ENCODE assay signal across 14 mouse cellular contexts in genomic region chr13:99764097-99764714, GRCm38 (mm10).
A peak's percentile ranks its signal among the peaks of the same experiment; 100 is the strongest.
DNase-seq lines count a peak whose midpoint lies in the region; ATAC-seq and TF ChIP-seq lines count a peak whose summit lies in the region.
"Had no signal": no experiment of that assay in that cellular context is flagged by ENCODE, and none has a peak within 500 bp of the region (broad histone marks: within the 10 kb centered on the region; RNA-seq: fewer than 3 reads in every experiment).

No protein-coding gene starts in this region.

- H3K4me3 ChIP-seq in hindbrain, embryonic 10.5 days = no peak overlapping the region
- H3K4me3 ChIP-seq in hindbrain, embryonic 11.5 days (ENCODE audit: low read depth, low read length) = no peak overlapping the region
- no peak overlapping the region for H3K4me3 ChIP-seq in bone marrow, adult 2 months (replicated peaks; ENCODE audit: control insufficient read depth, low read depth, low read length)
- no peak overlapping the region for H3K4me3 ChIP-seq in midbrain, embryonic 14.5 days (replicated peaks; ENCODE audit: low read depth, low read length)
- no peak overlapping the region for H3K4me3 ChIP-seq in left cerebral cortex, adult 2 months
- H3K4me3 ChIP-seq: stomach, embryonic 15.5 days had no signal

- TF ChIP-seq POLR2A in bone marrow, adult 2 months (IDR thresholded peaks at IDR 0.05; ENCODE audit: borderline replicate concordance, control insufficient read depth, low read depth, low read length) = no peak

- no peak for TF ChIP-seq CTCF in bone marrow, adult 2 months (IDR thresholded peaks at IDR 0.05; ENCODE audit: control insufficient read depth, insufficient read depth, low read length)
- no peak for TF ChIP-seq CTCF in left cerebral cortex, adult 2 months (IDR thresholded peaks at IDR 0.05)

- DNase-seq in hindbrain, embryonic 10.5 days (ENCODE audit: low spot score) = no peak
- no peak for DNase-seq in hindbrain, embryonic 11.5 days (ENCODE audit: low spot score)
- DNase-seq in midbrain, embryonic 14.5 days = peak; percentile 58
- DNase-seq in left cerebral cortex, adult 2 months (ENCODE audit: extremely low spot score in 1 of 2, low spot score in 2 of 2) = no peak
- DNase-seq in cerebellum, adult 11 months = no peak
- DNase-seq in adrenal gland, postnatal 25 days = no peak
- DNase-seq: cerebellum, postnatal 36 days; kidney, adult 9 months; lung, embryonic 14.5 days; thymus, postnatal 25 days had no signal

- H3K4me2 ChIP-seq in hindbrain, embryonic 11.5 days (replicated peaks; ENCODE audit: low read depth, low read length) = no peak overlapping the region
- H3K4me2 ChIP-seq in midbrain, embryonic 14.5 days (ENCODE audit: low read length) = no peak overlapping the region
- H3K4me2 ChIP-seq: heart, embryonic 11.5 days; lung, embryonic 14.5 days; stomach, embryonic 15.5 days had no signal

- peak overlapping the region; percentile 50 for H3K27ac ChIP-seq in hindbrain, embryonic 10.5 days
- H3K27ac ChIP-seq in hindbrain, embryonic 11.5 days (ENCODE audit: low read depth, low read length) = no peak overlapping the region
- peak overlapping the region; percentile 71 for H3K27ac ChIP-seq in bone marrow, adult 2 months (ENCODE audit: control insufficient read depth, insufficient read depth, low read depth, low read length, poor library complexity)
- peak overlapping the region; percentile 43 for H3K27ac ChIP-seq in midbrain, embryonic 14.5 days (replicated peaks; ENCODE audit: low read depth, low read length)
- H3K27ac ChIP-seq in left cerebral cortex, adult 2 months = no peak overlapping the region
- H3K27ac ChIP-seq: stomach, embryonic 15.5 days had no signal

- H3K36me3 ChIP-seq in hindbrain, embryonic 10.5 days = no peaks in the 10 kb centered on the region
- H3K36me3 ChIP-seq in hindbrain, embryonic 11.5 days (ENCODE audit: control insufficient read depth, insufficient read depth, low read length) = no peaks in the 10 kb centered on the region
- H3K36me3 ChIP-seq in midbrain, embryonic 14.5 days (ENCODE audit: control insufficient read depth, insufficient read depth, low read length) = no peaks in the 10 kb centered on the region
- H3K36me3 ChIP-seq: stomach, embryonic 15.5 days had no signal

- no peaks in the 10 kb centered on the region for H3K27me3 ChIP-seq in hindbrain, embryonic 10.5 days (ENCODE audit: insufficient read depth, poor library complexity, severe bottlenecking)
- H3K27me3 ChIP-seq in hindbrain, embryonic 11.5 days (ENCODE audit: control insufficient read depth, insufficient read depth, low read length) = no peaks in the 10 kb centered on the region
- H3K27me3 ChIP-seq in midbrain, embryonic 14.5 days (ENCODE audit: control insufficient read depth, insufficient read depth, low read length) = no peaks in the 10 kb centered on the region
- H3K27me3 ChIP-seq: stomach, embryonic 15.5 days had no signal

- H3K4me1 ChIP-seq in hindbrain, embryonic 10.5 days (replicated peaks) = peaks cover 13% of the 10 kb centered on the region
- no peaks in the 10 kb centered on the region; the same call in 1 of the 2 replicates for H3K4me1 ChIP-seq in hindbrain, embryonic 11.5 days (replicated peaks; ENCODE audit: control insufficient read depth, insufficient read depth, low read length)
- peaks cover 1% of the 10 kb centered on the region; the same call in 1 of the 2 replicates for H3K4me1 ChIP-seq in bone marrow, adult 2 months (ENCODE audit: control insufficient read depth, insufficient read depth, low read length)
- H3K4me1 ChIP-seq in midbrain, embryonic 14.5 days (ENCODE audit: control insufficient read depth, insufficient read depth, low read length) = peaks cover 19% of the 10 kb centered on the region
- H3K4me1 ChIP-seq: stomach, embryonic 15.5 days had no signal

- ATAC-seq in hindbrain, embryonic 11.5 days (ENCODE audit: low FRiP score) = no peak
- ATAC-seq in granulocyte monocyte progenitor cell, adult 5-6 weeks (replicated peaks; ENCODE audit: poor library complexity, severe bottlenecking) = peak; percentile 73
- peak; percentile 78 for ATAC-seq in midbrain, embryonic 14.5 days (ENCODE audit: low FRiP score, low TSS enrichment)

- 68% methylated on average over 6 of the region's 6 CpGs for WGBS in hindbrain, embryonic 10.5 days
- WGBS in hindbrain, embryonic 11.5 days = 62% methylated on average over 6 of the region's 6 CpGs
- 47% methylated on average over 6 of the region's 6 CpGs for WGBS in bone marrow, adult 2 months
- WGBS in midbrain, embryonic 14.5 days = 33% methylated on average over 6 of the region's 6 CpGs

- intact Hi-C loops in left cerebral cortex, adult 2 months (cut with DNase I) = loop anchor here (5.0 kb wide), 1 partner anchor 397 kb away; no protein-coding TSS in a partner anchor

- H3K9ac ChIP-seq in hindbrain, embryonic 11.5 days (ENCODE audit: low read depth, low read length) = no peak overlapping the region
- H3K9ac ChIP-seq in midbrain, embryonic 14.5 days (replicated peaks; ENCODE audit: low read length) = no peak overlapping the region
- H3K9ac ChIP-seq: lung, embryonic 14.5 days; stomach, embryonic 15.5 days had no signal

- H3K9me3 ChIP-seq in hindbrain, embryonic 10.5 days = no peaks in the 10 kb centered on the region
- no peaks in the 10 kb centered on the region for H3K9me3 ChIP-seq in hindbrain, embryonic 11.5 days (ENCODE audit: control insufficient read depth, low read length)
- no peaks in the 10 kb centered on the region for H3K9me3 ChIP-seq in midbrain, embryonic 14.5 days (ENCODE audit: control insufficient read depth, low read length)
- H3K9me3 ChIP-seq: stomach, embryonic 15.5 days had no signal

Comparison
In these comparisons a context has a peak if more than half of its experiments do, and no peak if none do; other contexts are left out.
1. H3K27ac ChIP-seq: peak in hindbrain, embryonic 10.5 days (single experiment), bone marrow, adult 2 months (single experiment) and midbrain, embryonic 14.5 days (single experiment); none in hindbrain, embryonic 11.5 days (single experiment) and left cerebral cortex, adult 2 months (single experiment).